Mouse (Mus musculus) duodenum, adult 2 months (tissue): ENCODE measurements around the gene Rit1. TPM values are rescaled to one million over a fixed set of nuclear protein-coding genes. Genes with fewer than 3 reads are reported as not detected.

Source experiments
- polyA plus RNA-seq: library from polyadenylated mRNA; depleted of rRNA; stranded (reverse); fragments of >200 nt; gene quantifications from 2 replicates; pipeline ENCODE4 v1.2.3, GENCODE M21; 2012; ENCODE audit warnings: low replicate concordance; rRNA removed

Gene Rit1
- 16.2 and 21.1 TPM in 2 replicates for polyA plus RNA-seq

DNA sequence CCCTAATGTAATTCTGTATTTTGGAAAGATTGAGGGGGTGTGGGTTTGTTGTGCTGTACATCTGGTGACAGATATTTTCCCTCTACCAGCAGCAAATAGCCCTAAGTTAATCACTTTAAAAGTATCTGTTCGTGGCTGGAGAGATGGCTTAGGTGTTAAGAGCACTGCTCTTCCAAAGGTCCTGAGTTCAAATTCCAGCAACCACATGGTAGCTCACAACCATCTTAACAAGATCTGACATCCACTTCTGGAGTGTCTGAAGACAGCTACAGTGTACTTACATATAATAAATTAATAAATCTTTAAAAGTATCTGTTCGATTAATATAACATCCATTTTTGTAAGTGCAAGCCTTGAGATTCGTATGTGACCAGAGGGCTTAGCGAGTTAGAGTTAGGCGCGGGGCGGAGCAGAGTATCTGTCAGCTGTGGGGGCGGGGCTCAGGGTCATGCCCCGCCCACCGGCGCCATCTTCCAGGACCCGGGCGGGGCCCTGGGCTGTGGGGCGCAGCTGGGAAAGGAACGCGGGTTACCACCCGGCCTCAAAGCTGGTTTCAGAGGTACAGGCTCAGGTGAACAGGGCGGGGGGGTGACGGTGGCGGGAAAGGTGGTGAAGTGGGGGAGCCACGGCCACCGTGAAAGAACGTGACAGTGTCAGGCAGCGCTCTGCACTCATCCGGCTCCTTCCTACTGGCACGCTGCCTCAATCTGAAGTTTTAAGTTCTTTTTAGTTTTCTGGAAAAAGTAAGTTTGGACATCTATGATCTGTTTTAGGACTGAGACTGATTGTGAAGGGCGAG lies at the start of gene Rit1:
TSS of gene Rit1 (plus strand) at position 440 of the 799 bp plus-strand sequence.

GRCm38 (mm10) chr3:88684980-88685941 lies 31.4 kb upstream of the Rit1 start, which contains the start of gene Khdc4:
Gene Khdc4, plus strand, starts transcription at chr3:88685803.

GRCm38 (mm10) chr3:88774939-88775841 lies 58.6 kb downstream of the Rit1 start, which contains the start of gene Syt11:
Gene Syt11, minus strand, starts transcription at chr3:88775164.

Other genes with a start within 250 kb of the Rit1 start
- gene Lmna, start 206.9 kb upstream of the Rit1 start, polyA plus RNA-seq = 124 and 179 TPM in 2 replicates
- 0.24 and 0.51 TPM in 2 replicates for gene Mex3a, start 184.4 kb upstream of the Rit1 start, polyA plus RNA-seq
- 189 and 203 TPM in 2 replicates for gene Rab25, start 168.5 kb upstream of the Rit1 start, polyA plus RNA-seq
- gene Lamtor2, start 163.8 kb upstream of the Rit1 start, polyA plus RNA-seq = 163 and 174 TPM in 2 replicates
- 35.6 and 53.0 TPM in 2 replicates for gene Ubqln4, start 163.1 kb upstream of the Rit1 start, polyA plus RNA-seq
- gene Ssr2, start 141.0 kb upstream of the Rit1 start, polyA plus RNA-seq = 198 and 233 TPM in 2 replicates
- gene Arhgef2, start 110.9 kb upstream of the Rit1 start, polyA plus RNA-seq = 67.3 and 80.5 TPM in 2 replicates
- gene Rxfp4, start 63.7 kb upstream of the Rit1 start, polyA plus RNA-seq = not detected in 2 replicates
- 20.1 and 49.6 TPM in 2 replicates for gene Khdc4, start 31.0 kb upstream of the Rit1 start, polyA plus RNA-seq
- gene Syt11, start 58.3 kb downstream of the Rit1 start, polyA plus RNA-seq = 1.2 and 1.3 TPM in 2 replicates
- gene Gon4l, start 118.4 kb downstream of the Rit1 start, polyA plus RNA-seq = 7.2 and 7.7 TPM in 2 replicates
- gene Msto1, start 197.2 kb downstream of the Rit1 start, polyA plus RNA-seq = 12.9 and 14.1 TPM in 2 replicates
- gene Ash1l, start 233.8 kb downstream of the Rit1 start, polyA plus RNA-seq = 1.1 and 1.9 TPM in 2 replicates
- gene Dap3, start 234.3 kb downstream of the Rit1 start, polyA plus RNA-seq = 15.1 and 19.1 TPM in 2 replicates